In genomic region chr1:30144997-30145396, GRCm38 (mm10) we compare ENCODE assay signal across 8 mouse cellular contexts.
DNase-seq lines count a peak whose midpoint lies in the region; ATAC-seq and TF ChIP-seq lines count a peak whose summit lies in the region.
"Had no signal": no experiment of that assay in that cellular context is flagged by ENCODE, and none has a peak within 500 bp of the region (broad histone marks: within the 10 kb centered on the region; RNA-seq: fewer than 3 reads in every experiment).

No protein-coding gene starts in this region.

- no peak overlapping the region for H3K4me2 ChIP-seq in kidney, embryonic 15.5 days
- H3K4me2 ChIP-seq in midbrain, embryonic 16.5 days (ENCODE audit: low read length) = no peak overlapping the region
- H3K4me2 ChIP-seq: limb, embryonic 12.5 days had no signal

- no peaks in the 10 kb centered on the region for H3K27me3 ChIP-seq in kidney, adult 2 months (replicated peaks; ENCODE audit: control insufficient read depth, insufficient read depth, low read length)
- H3K27me3 ChIP-seq in kidney, embryonic 15.5 days = no peaks in the 10 kb centered on the region
- H3K27me3 ChIP-seq in midbrain, embryonic 16.5 days (ENCODE audit: control insufficient read depth, insufficient read depth, low read depth, low read length) = no peaks in the 10 kb centered on the region
- H3K27me3 ChIP-seq: limb, embryonic 12.5 days had no signal

- H3K36me3 ChIP-seq in kidney, adult 2 months (ENCODE audit: control insufficient read depth, insufficient read depth, low read length) = no peaks in the 10 kb centered on the region
- no peaks in the 10 kb centered on the region for H3K36me3 ChIP-seq in kidney, embryonic 15.5 days
- H3K36me3 ChIP-seq in midbrain, embryonic 16.5 days (ENCODE audit: control insufficient read depth, insufficient read depth, low read length) = no peaks in the 10 kb centered on the region
- H3K36me3 ChIP-seq: limb, embryonic 12.5 days had no signal

- no peaks in the 10 kb centered on the region for H3K4me1 ChIP-seq in kidney, adult 2 months (ENCODE audit: control insufficient read depth, insufficient read depth, low read length)
- H3K4me1 ChIP-seq in kidney, embryonic 15.5 days = no peaks in the 10 kb centered on the region
- no peaks in the 10 kb centered on the region for H3K4me1 ChIP-seq in midbrain, embryonic 16.5 days (ENCODE audit: control insufficient read depth, insufficient read depth, low read length)
- H3K4me1 ChIP-seq: limb, embryonic 12.5 days had no signal

- no peak overlapping the region for H3K4me3 ChIP-seq in kidney, adult 2 months (ENCODE audit: insufficient read depth, low read depth, low read length)
- no peak overlapping the region for H3K4me3 ChIP-seq in kidney, embryonic 15.5 days (replicated peaks)
- no peak overlapping the region for H3K4me3 ChIP-seq in midbrain, embryonic 16.5 days (ENCODE audit: low read depth, low read length)
- H3K4me3 ChIP-seq: limb, embryonic 12.5 days had no signal

- DNase-seq in kidney, adult 2 months = peak; percentile 50
- peak; percentile 53 for DNase-seq in embryo, embryonic 10.5 days (ENCODE audit: low spot score)
- DNase-seq in kidney, postnatal 14 days = peak; percentile 21
- DNase-seq in urinary bladder, postnatal 25 days (ENCODE audit: low spot score) = no peak
- no peak for DNase-seq in B cell, adult 2 months

- TF ChIP-seq POLR2A in kidney, adult 2 months (IDR thresholded peaks at IDR 0.05; ENCODE audit: low read depth, low read length) = no peak

- H3K27ac ChIP-seq in kidney, adult 2 months (ENCODE audit: insufficient read depth, low read depth, low read length) = no peak overlapping the region
- H3K27ac ChIP-seq in kidney, embryonic 15.5 days = no peak overlapping the region
- no peak overlapping the region for H3K27ac ChIP-seq in midbrain, embryonic 16.5 days (ENCODE audit: low read length)
- H3K27ac ChIP-seq: limb, embryonic 12.5 days had no signal

- no peak for ATAC-seq in kidney, embryonic 15.5 days (replicated peaks; ENCODE audit: low FRiP score)
- peak; percentile 84 for ATAC-seq in midbrain, embryonic 16.5 days

- no peak overlapping the region for H3K9ac ChIP-seq in kidney, embryonic 15.5 days
- no peak overlapping the region for H3K9ac ChIP-seq in midbrain, embryonic 16.5 days (ENCODE audit: low read depth, low read length)
- H3K9ac ChIP-seq: limb, embryonic 12.5 days had no signal

- no peak; the same call in 1 of the 2 replicates for TF ChIP-seq CTCF in kidney, adult 2 months (conservative IDR thresholded peaks at IDR 0.05; ENCODE audit: insufficient read depth, insufficient read length, low read depth, low read length)

- no peaks in the 10 kb centered on the region for H3K9me3 ChIP-seq in kidney, embryonic 15.5 days (replicated peaks)
- no peaks in the 10 kb centered on the region for H3K9me3 ChIP-seq in midbrain, embryonic 16.5 days (replicated peaks; ENCODE audit: control insufficient read depth, low read length, poor library complexity, severe bottlenecking)
- H3K9me3 ChIP-seq: limb, embryonic 12.5 days had no signal

- 79% methylated on average over 4 of the region's 4 CpGs for WGBS in kidney, adult 2 months
- 81% methylated on average over 4 of the region's 4 CpGs for WGBS in kidney, embryonic 15.5 days
- 78% methylated on average over 4 of the region's 4 CpGs for WGBS in midbrain, embryonic 16.5 days

Comparison
In these comparisons a context has a peak if more than half of its experiments do, and no peak if none do; other contexts are left out.
1. DNase-seq: peak in kidney, adult 2 months (single experiment), embryo, embryonic 10.5 days (single experiment) and kidney, postnatal 14 days (single experiment); none in urinary bladder, postnatal 25 days (single experiment) and B cell, adult 2 months (0 of 2).